Mouse (Mus musculus): Measurements from ENCODE around the gene Gm45808.

DNA sequence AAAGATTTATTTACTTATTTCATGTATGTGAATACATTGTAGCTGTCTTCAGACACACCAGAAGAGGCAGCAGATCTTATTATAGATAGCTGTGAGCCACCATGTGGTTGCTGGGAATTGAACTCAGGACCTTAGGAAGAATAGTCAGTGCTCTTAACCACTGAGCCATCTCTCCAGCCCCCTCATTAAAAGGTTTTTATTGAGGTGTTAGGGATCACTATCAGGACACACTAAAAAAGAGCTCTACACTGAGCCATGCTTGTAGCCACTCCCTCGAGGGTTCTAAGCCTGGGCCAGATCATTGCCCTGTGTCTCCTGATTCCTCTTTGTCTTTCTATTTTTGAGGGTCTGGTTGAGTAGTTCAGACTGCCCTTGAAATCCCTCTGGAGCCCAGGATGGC, 10.2 kb downstream of the Gm45808 start:
- TF ChIP-seq CTCF (IDR thresholded peaks at IDR 0.05; ENCODE audit: low read depth) (no peak), EP300 (IDR thresholded peaks at IDR 0.05; ENCODE audit: low read depth) (no peak)

Data from liver, postnatal 0 days (tissue).